Mouse (Mus musculus) CH12.LX (cell line): Measurements from ENCODE around the gene Spin1.

Source experiments
- EP300 ChIP-seq: IDR thresholded peaks from 2 replicates; pipeline ENCODE4 v1.6.1; 2011; ENCODE audit warnings: low read length, improper control_type of control experiment
- MYC ChIP-seq: IDR thresholded peaks from 2 replicates; pipeline ENCODE4 v1.6.1; 2011; ENCODE audit warnings: low read depth, mild to moderate bottlenecking, improper control_type of control experiment, low read length
- POLR2A ChIP-seq: IDR thresholded peaks from 2 replicates; pipeline ENCODE4 v1.6.1; 2011; ENCODE audit warnings: low read depth, mild to moderate bottlenecking, improper control_type of control experiment, low read length

GRCm38 (mm10) chr13:51072917-51073843 lies 27.5 kb upstream of the Spin1 start:
- TF ChIP-seq POLR2A: no peak
- TF ChIP-seq EP300: peak; percentile 84
- peak; percentile 80 for TF ChIP-seq MYC
